Mouse (Mus musculus) kidney, embryonic 16.5 days (tissue): Measurements from ENCODE around the gene Tmem128. TPM values are rescaled to one million over a fixed set of nuclear protein-coding genes. Genes with fewer than 3 reads are reported as not detected.

Experiments used
- ATAC-seq: fragments of 200-750 bp; cut with Nextera tagmentation; 2 replicates; pipeline ENCODE4 v1.8.0; 2017; ENCODE audit warnings: moderate TSS enrichment; ENCODE audit not compliant: low FRiP score, low TSS enrichment
- H3K27ac ChIP-seq: fragments of 300-500 bp; sonication (generic); 2 replicates; pipeline ENCODE4 v1.5.1; 2014; ENCODE audit warnings: low read length
- H3K27me3 ChIP-seq: fragments of 300-500 bp; sonication (generic); 2 replicates; pipeline ENCODE4 v1.6.1; 2014; ENCODE audit warnings: low read length, control low read depth, mixed read lengths; ENCODE audit not compliant: insufficient read depth
- H3K36me3 ChIP-seq: fragments of 300-500 bp; sonication (generic); 2 replicates; pipeline ENCODE4 v1.6.1; 2014; ENCODE audit warnings: low read length, control low read depth, mixed read lengths; ENCODE audit not compliant: insufficient read depth
- H3K4me1 ChIP-seq: fragments of 300-500 bp; sonication (generic); 2 replicates; pipeline ENCODE4 v1.6.1; 2014; ENCODE audit warnings: low read length, control low read depth, mixed read lengths; ENCODE audit not compliant: insufficient read depth
- H3K4me2 ChIP-seq: fragments of 300-500 bp; sonication (generic); replicated peaks from 2 replicates; pipeline ENCODE4 v1.6.1; 2014; ENCODE audit warnings: low read depth, low read length
- H3K4me3 ChIP-seq: fragments of 300-500 bp; sonication (generic); 2 replicates; pipeline ENCODE4 v1.5.1; 2014; ENCODE audit warnings: mild to moderate bottlenecking, low read length
- H3K9ac ChIP-seq: fragments of 300-500 bp; sonication (generic); replicated peaks from 2 replicates; pipeline ENCODE4 v1.6.1; 2014; ENCODE audit warnings: low read length
- H3K9me3 ChIP-seq: fragments of 300-500 bp; sonication (generic); 2 replicates; pipeline ENCODE4 v1.6.1; 2016; ENCODE audit warnings: low read length, control low read depth
- WGBS: fragments of 180-500 bp; shearing (Covaris S2); extraction: QIAGEN DNeasy Blood & Tissue Kit; methylation state at CpG from one replicate; pipeline ENCODE4 v1.1.7; 2014; 5-methylcytosine and 5-hydroxymethylcytosine counted together
- polyA plus RNA-seq: library from polyadenylated mRNA; unstranded; fragments of >200 nt; fragmentation: Nextera tagmentation; extraction: Ambion mirVana; gene quantifications from 2 replicates; pipeline ENCODE4 v1.2.1, GENCODE M21; 2015

The Tmem128 gene
- 90.3 and 93.5 TPM in 2 replicates for polyA plus RNA-seq

DNA sequence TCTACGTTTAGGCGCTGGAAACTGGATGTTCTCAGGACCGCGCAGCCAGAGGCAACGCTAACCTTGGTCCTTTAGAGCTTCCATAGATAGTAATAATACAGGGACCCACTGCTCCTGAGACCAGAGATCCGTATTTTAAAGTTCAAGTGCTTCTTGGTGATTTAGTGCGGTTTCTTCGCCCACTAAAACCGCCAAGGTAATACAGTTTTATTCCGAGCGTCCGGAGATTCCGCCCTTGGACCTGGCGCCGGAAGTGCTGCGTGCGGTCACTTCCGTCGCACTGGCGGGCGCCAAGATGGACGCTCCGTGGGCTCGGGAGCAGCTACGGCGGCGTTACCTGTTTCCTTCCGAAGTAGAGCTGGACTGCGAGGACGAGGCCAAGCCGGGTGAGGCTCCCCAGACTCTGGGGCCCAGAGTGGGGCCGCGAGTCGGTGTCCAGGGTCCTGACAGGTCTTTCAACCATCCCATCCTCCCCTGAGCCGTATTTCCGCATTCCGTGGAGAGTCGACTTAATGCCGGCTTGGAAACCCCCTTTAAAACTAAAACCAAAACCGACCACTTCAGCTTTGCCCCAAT, at the start of gene Tmem128:
Gene Tmem128 (plus strand): TSS at position 79 of the 576 bp plus-strand sequence.
- peak within 1 kb of the TSS; percentile 86 for H3K27ac ChIP-seq
- H3K9me3 ChIP-seq, result no peaks in the 10 kb centered on the region
- H3K4me1 ChIP-seq, result peaks cover 14% of the 10 kb centered on the region
- H3K4me3 ChIP-seq, result peak within 1 kb of the TSS; percentile 74
- no peaks in the 10 kb centered on the region for H3K27me3 ChIP-seq
- H3K4me2 ChIP-seq, result peak within 1 kb of the TSS; percentile 89
- under 1% methylated on average over 40 of the region's 40 CpGs for WGBS
- peaks cover 24% of the 10 kb centered on the region for H3K36me3 ChIP-seq
- ATAC-seq, result peak; percentile 74; the same call in 1 of the 2 replicates
- peak within 1 kb of the TSS; percentile 87 for H3K9ac ChIP-seq

DNA sequence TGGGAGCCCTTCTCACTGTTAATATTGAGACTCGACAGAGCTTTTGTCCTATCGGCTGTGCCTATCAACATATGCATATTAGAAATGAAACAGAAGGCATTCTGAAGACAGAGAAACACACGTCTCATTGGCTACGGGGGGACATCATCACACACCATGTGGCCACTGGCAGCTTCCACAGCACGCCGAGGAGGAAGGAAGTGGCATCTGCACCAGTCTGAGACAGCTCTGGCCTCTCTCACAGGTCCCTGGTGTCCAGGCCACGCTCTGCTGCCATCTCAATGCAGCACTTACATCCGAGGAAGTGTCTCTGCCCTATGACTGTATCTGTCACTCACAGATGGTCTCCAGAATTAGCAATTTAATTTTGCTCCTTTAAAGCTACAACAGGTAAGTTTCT, 48.3 kb upstream of the Tmem128 start:
- Histone ChIP-seq H3K4me2 (no peak overlapping the region), H3K27me3 (no peaks in the 10 kb centered on the region), H3K36me3 (peaks cover 44% of the 10 kb centered on the region), H3K9ac (no peak overlapping the region), H3K9me3 (no peaks in the 10 kb centered on the region), H3K4me3 (no peak overlapping the region), H3K27ac (no peak overlapping the region), H3K4me1 (no peaks in the 10 kb centered on the region)
- WGBS, result 87% methylated on average over 8 of the region's 8 CpGs
- no peak for ATAC-seq

DNA sequence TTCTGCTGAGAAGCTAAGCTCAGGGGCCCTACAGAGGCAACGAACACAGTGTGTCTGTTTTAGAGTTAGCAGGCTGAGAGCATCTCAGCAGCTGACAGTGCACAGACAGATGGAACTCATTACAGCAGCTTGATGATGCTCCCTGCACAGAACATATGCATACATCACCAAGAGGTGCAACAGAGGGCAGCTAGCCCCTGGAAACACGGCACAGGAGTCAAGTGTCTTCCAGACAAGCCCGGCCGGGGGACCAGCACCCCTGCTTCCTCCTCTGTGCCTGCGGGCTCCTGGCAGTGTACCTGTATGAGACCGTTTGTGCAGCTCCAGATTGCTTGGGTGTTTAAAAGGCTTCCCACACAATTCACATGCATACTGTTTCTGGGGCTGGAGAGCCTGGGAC, 47.0 kb upstream of the Tmem128 start:
- H3K36me3 ChIP-seq, result peaks cover 41% of the 10 kb centered on the region
- H3K27me3 ChIP-seq, result no peaks in the 10 kb centered on the region
- no peak overlapping the region for H3K27ac ChIP-seq
- WGBS, result 83% methylated on average over 6 of the region's 6 CpGs
- no peak overlapping the region for H3K4me3 ChIP-seq
- H3K9ac ChIP-seq, result no peak overlapping the region
- no peaks in the 10 kb centered on the region for H3K4me1 ChIP-seq
- no peak for ATAC-seq
- no peak overlapping the region for H3K4me2 ChIP-seq
- H3K9me3 ChIP-seq, result no peaks in the 10 kb centered on the region

DNA sequence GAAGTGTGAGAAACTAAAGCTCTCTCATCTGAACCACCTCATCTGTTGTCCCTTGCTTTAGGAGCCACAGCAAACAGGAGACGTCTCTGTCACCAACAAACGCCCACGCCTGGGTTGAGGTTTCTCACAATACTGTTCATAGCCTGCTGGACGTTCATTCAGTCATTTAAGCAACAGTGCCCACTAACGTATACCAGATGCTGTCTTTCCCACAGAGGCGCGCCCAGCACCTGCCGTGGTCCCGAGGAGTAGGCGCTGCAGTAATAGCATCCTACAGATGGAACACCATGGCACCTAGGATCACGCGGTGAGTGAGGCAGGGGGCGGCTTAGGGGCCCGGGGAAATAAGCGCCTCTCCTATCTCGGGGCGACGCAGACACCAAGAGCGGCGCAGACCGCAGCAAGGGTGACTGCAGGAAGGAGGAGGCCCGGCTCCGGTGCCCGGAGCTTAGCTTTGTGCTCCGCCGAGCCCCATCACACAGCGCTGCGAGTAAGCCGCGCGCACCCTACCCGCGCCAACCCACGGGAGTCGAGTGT, 40.1 kb upstream of the Tmem128 start:
- no peaks in the 10 kb centered on the region for H3K27me3 ChIP-seq
- peaks cover 14% of the 10 kb centered on the region; the same call in 1 of the 2 replicates for H3K36me3 ChIP-seq
- H3K9me3 ChIP-seq, result no peaks in the 10 kb centered on the region
- peak overlapping the region; percentile 93 for H3K4me3 ChIP-seq
- ATAC-seq, result peak; percentile 78; the same call in 1 of the 2 replicates
- H3K9ac ChIP-seq, result peak overlapping the region; percentile 87
- peaks cover 25% of the 10 kb centered on the region for H3K4me1 ChIP-seq
- peak overlapping the region; percentile 70 for H3K27ac ChIP-seq
- WGBS, result under 1% methylated on average over 29 of the region's 35 CpGs
- peak overlapping the region; percentile 86 for H3K4me2 ChIP-seq

DNA sequence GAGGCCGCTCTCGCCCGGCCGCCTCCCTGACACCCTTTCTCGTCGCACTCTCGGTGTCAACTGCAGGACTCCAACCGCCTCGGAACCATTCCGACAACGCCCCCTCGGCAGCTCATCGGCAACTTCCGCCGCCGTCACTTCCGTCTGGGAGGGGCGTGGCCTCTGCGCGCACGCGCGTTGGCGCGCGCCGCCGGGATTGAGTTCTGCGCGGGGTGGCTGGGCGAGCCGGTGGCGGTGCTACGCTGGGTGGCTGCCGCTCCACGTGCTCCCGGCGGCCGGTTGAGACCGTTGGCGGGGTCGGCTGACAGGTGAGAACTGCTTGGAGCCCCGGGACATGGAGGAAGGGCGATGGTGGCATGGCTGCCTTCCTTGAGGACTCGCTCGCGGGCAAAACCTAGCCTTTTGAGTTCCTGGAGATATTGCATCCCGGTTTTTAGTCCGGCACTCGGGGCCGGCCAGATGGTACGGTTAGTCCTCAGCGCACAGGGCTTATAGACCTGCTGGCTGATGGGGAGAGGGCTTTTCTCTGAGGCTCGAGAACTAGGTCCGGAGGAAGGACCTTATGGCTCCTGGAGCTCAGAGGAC, 39.6 kb upstream of the Tmem128 start, which contains the start of the genes Zbtb49 and Lyar:
Gene Zbtb49 (minus strand): TSS at position 130 of the 585 bp plus-strand sequence.
Gene Lyar (plus strand): TSS at position 143 of the 585 bp plus-strand sequence.
- ATAC-seq, result peak; percentile 93
- WGBS, result under 1% methylated on average over 55 of the region's 55 CpGs

DNA sequence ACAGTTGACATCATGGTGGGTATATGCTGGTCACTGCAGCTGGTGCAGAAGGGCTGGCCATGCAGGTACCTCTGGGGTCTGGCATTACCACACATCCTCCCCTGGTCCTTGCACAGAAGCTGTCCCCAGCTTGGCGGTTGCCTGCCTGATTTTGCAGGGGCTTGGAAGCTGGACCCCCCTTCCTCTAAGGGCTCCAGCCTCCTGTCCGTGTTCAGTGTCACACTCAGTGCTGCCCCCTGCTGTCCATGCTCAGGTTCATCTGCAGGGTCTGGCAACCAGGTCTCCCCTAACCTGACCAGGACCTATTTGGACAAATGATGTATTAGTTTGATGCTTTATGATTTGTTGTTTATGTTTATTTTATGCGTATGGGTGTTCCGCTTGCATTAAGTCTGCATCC, 24.6 kb upstream of the Tmem128 start:
- WGBS, result 74% methylated on average over 4 of the region's 4 CpGs

More for the DNA sequence above, 39.6 kb upstream of the Tmem128 start, which contains the start of the genes Zbtb49 and Lyar:
- peaks cover 9% of the 10 kb centered on the region; the same call in 1 of the 2 replicates for H3K36me3 ChIP-seq
- H3K27ac ChIP-seq, result peak within 1 kb of the TSS; percentile 70
- peak within 1 kb of the TSS; percentile 87 for H3K9ac ChIP-seq
- peaks cover 25% of the 10 kb centered on the region for H3K4me1 ChIP-seq
- H3K9me3 ChIP-seq, result no peaks in the 10 kb centered on the region
- H3K4me2 ChIP-seq, result peak within 1 kb of the TSS; percentile 86
- H3K27me3 ChIP-seq, result no peaks in the 10 kb centered on the region
- peak within 1 kb of the TSS; percentile 93 for H3K4me3 ChIP-seq

DNA sequence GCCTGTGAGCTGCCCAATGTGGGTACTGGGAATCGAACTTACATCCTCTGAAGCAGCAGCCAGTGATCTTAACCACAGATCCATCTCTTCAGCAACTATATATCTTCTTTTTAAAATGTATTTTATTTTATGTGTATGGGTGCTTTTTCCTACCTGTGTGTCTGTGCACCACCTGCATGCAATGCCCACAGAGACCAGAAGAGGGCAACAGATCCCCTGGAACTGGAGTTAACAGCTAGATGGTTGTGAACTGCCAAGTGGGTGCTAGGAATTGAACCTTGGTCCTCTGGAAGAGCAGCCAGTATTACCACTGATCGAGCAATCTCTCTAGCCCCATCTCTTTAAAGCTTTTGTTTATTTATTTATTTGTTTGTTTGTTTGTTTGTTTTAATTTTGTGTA, 23.4 kb upstream of the Tmem128 start:
- 89% methylated on average over 2 of the region's 2 CpGs for WGBS
- Histone ChIP-seq H3K4me3 (no peak overlapping the region), H3K27ac (no peak overlapping the region), H3K4me2 (no peak overlapping the region), H3K9ac (no peak overlapping the region), H3K9me3 (no peaks in the 10 kb centered on the region), H3K36me3 (peaks cover 33% of the 10 kb centered on the region), H3K4me1 (no peaks in the 10 kb centered on the region), H3K27me3 (no peaks in the 10 kb centered on the region)
- ATAC-seq, result no peak

More for the DNA sequence above, 24.6 kb upstream of the Tmem128 start:
- no peak overlapping the region for H3K4me2 ChIP-seq
- H3K4me3 ChIP-seq, result no peak overlapping the region
- no peak overlapping the region for H3K9ac ChIP-seq
- H3K4me1 ChIP-seq, result no peaks in the 10 kb centered on the region
- H3K27ac ChIP-seq, result no peak overlapping the region
- no peaks in the 10 kb centered on the region for H3K9me3 ChIP-seq
- peaks cover 43% of the 10 kb centered on the region for H3K36me3 ChIP-seq
- H3K27me3 ChIP-seq, result no peaks in the 10 kb centered on the region
- no peak for ATAC-seq

DNA sequence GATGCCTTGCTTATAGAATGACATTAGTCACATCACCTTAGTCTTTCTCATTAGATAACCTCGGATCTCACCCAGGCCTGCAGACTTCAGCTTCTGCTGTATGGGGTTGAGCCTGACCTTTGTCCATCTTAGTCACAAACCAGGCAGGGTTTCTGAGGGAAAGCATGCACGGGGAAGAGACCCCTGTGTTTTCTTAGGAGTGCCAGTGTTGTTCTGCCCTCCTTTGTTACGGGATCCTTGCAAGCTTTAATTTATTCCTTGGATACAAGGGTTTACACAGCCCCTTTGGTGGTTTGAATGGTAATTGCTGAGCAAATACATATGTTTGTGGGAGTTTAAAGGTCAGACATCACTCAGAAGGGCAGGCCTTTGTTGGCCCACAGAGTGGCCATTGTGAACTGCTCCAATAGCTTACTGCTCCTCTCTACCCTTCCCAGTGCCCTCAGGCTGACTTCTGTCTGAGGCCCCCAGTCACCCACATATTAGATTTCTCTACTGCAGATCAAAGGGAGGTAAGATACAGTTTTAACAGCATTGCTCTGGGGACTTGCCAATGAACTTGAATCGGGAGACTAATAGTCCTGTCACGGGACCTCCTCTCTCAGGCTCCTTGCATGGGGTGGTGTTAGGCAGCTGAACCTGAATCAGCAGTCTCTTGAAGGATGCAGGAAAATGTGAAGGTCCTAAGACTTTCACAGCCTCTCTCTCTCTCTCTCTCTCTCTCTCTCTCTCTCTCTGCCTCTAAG, 19.1 kb upstream of the Tmem128 start:
- H3K4me2 ChIP-seq, result no peak overlapping the region
- no peaks in the 10 kb centered on the region for H3K27me3 ChIP-seq
- H3K9ac ChIP-seq, result no peak overlapping the region
- no peak overlapping the region for H3K27ac ChIP-seq
- H3K4me1 ChIP-seq, result no peaks in the 10 kb centered on the region
- peaks cover 9% of the 10 kb centered on the region for H3K36me3 ChIP-seq
- H3K9me3 ChIP-seq, result no peaks in the 10 kb centered on the region
- WGBS, result 6% methylated on average over 5 of the region's 5 CpGs
- peak; percentile 67 for ATAC-seq
- H3K4me3 ChIP-seq, result no peak overlapping the region

DNA sequence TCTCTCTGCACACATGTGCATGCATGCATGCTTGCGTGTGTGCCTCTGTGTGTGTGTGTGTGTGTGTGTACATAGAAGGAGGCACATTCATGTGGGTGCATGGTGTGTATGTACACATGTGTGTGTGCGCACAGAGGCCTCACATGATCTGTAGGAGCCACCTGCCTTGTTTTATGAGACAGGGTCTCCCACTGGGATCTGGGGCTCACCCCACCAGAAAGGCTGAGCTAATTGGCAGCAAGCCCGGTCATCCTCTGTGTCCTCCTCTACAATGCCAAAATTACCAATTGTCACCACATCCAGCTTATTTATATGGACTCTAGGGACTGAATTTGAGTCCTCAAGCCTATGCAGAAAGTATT, 18.5 kb upstream of the Tmem128 start:
- ATAC-seq, result 0 out of 2 replicates have a peak, but pooled peaks have one; percentile 19
- no peak overlapping the region for H3K4me3 ChIP-seq
- no peaks in the 10 kb centered on the region for H3K9me3 ChIP-seq
- H3K27ac ChIP-seq, result no peak overlapping the region
- no peak overlapping the region for H3K4me2 ChIP-seq
- 61% methylated on average over 3 of the region's 3 CpGs for WGBS
- H3K9ac ChIP-seq, result no peak overlapping the region
- peaks cover 3% of the 10 kb centered on the region for H3K36me3 ChIP-seq
- H3K27me3 ChIP-seq, result no peaks in the 10 kb centered on the region
- H3K4me1 ChIP-seq, result no peaks in the 10 kb centered on the region
